Mouse (Mus musculus) bone marrow, adult 2 months (tissue): Measurements from ENCODE around the gene Fgfr2. TPM values are rescaled to one million over a fixed set of nuclear protein-coding genes. Genes with fewer than 3 reads are reported as not detected.
A peak's percentile ranks its signal among the peaks of the same experiment; 100 is the strongest.

Source experiments
- H3K27ac ChIP-seq: fragments of 200-500 bp; 2 replicates; pipeline ENCODE4 v1.5.1; 2012; ENCODE audit warnings: low read depth, mild to moderate bottlenecking, control low read depth, inconsistent platforms, low read length; ENCODE audit not compliant: control insufficient read depth, poor library complexity, insufficient read depth
- H3K4me1 ChIP-seq: fragments of 200-500 bp; 2 replicates; pipeline ENCODE4 v1.6.1; 2011; ENCODE audit warnings: low read length; ENCODE audit not compliant: control insufficient read depth, insufficient read depth
- H3K4me3 ChIP-seq: fragments of 200-500 bp; replicated peaks from 2 replicates; pipeline ENCODE3; 2011; ENCODE audit warnings: mild to moderate bottlenecking, low read depth, low read length, control low read depth; ENCODE audit not compliant: control insufficient read depth
- CTCF ChIP-seq: fragments of 200-500 bp; IDR thresholded peaks from 2 replicates; pipeline ENCODE4 v1.5.1; 2011; ENCODE audit warnings: low read length, control low read depth; ENCODE audit not compliant: control insufficient read depth, insufficient read depth
- POLR2A ChIP-seq: fragments of 200-500 bp; IDR thresholded peaks from 2 replicates; pipeline ENCODE4 v1.6.1; 2011; ENCODE audit warnings: low read depth, mild to moderate bottlenecking, control low read depth, low read length, borderline replicate concordance; ENCODE audit not compliant: control insufficient read depth
- WGBS: fragments of 180-500 bp; shearing (Covaris S2); methylation state at CpG from one replicate; pipeline ENCODE4 v1.1.7; 2018; 5-methylcytosine and 5-hydroxymethylcytosine counted together
- polyA plus RNA-seq: library from polyadenylated mRNA; stranded (reverse); fragments of >200 nt; gene quantifications from 2 replicates; pipeline ENCODE4 v1.2.4, GENCODE M21; 2011; ENCODE audit warnings: low replicate concordance; ENCODE audit not compliant: missing spikeins, insufficient read depth, insufficient read length

Gene Fgfr2
- polyA plus RNA-seq, 1 experiment = 8.2 TPM

GRCm38 (mm10) chr7:130653036-130653555 is 2470.1 kb downstream of the Fgfr2 start:
- 77% methylated on average over 6 of the region's 6 CpGs for WGBS
- no peak overlapping the region for H3K4me3 ChIP-seq

GRCm38 (mm10) chr7:130650621-130651020 is 2472.5 kb downstream of the Fgfr2 start:
- Histone ChIP-seq H3K27ac (no peak overlapping the region), H3K4me3 (no peak overlapping the region), H3K4me1 (peaks cover under 1% of the 10 kb centered on the region; the same call in 1 of the 2 replicates)
- WGBS = 92% methylated on average over 5 of the region's 5 CpGs
- TF ChIP-seq POLR2A (no peak), CTCF (no peak)

More at GRCm38 (mm10) chr7:130653036-130653555, 2470.1 kb downstream of the Fgfr2 start:
- Histone ChIP-seq H3K4me1 (peaks cover 1% of the 10 kb centered on the region), H3K27ac (no peak overlapping the region)
- TF ChIP-seq CTCF (no peak), POLR2A (no peak)

- 74% methylated on average over 7 of the region's 7 CpGs for WGBS
- Histone ChIP-seq H3K4me3 (no peak overlapping the region), H3K27ac (no peak overlapping the region), H3K4me1 (peaks cover 1% of the 10 kb centered on the region; the same call in 1 of the 2 replicates)
- TF ChIP-seq POLR2A (no peak), CTCF (no peak)
Observed at GRCm38 (mm10) chr7:130649257-130649656, 2473.9 kb downstream of the Fgfr2 start.

- Histone ChIP-seq H3K27ac (no peak overlapping the region), H3K4me1 (peaks cover 1% of the 10 kb centered on the region; the same call in 1 of the 2 replicates), H3K4me3 (no peak overlapping the region)
- 69% methylated on average over 4 of the region's 4 CpGs for WGBS
- TF ChIP-seq CTCF = no peak
- TF ChIP-seq POLR2A = no peak
Observed at GRCm38 (mm10) chr7:130648061-130648460, 2475.1 kb downstream of the Fgfr2 start.

- Histone ChIP-seq H3K4me3 (peak overlapping the region; percentile 76), H3K4me1 (peaks cover 1% of the 10 kb centered on the region; the same call in 1 of the 2 replicates), H3K27ac (no peak overlapping the region; the same call in 1 of the 2 replicates)
- TF ChIP-seq POLR2A = no peak
- WGBS = under 1% methylated on average over 18 of the region's 18 CpGs
Observed at GRCm38 (mm10) chr7:130646762-130647139, 2476.4 kb downstream of the Fgfr2 start.

- Histone ChIP-seq H3K4me3 (peak overlapping the region; percentile 76), H3K27ac (peak overlapping the region; percentile 48), H3K4me1 (peaks cover 1% of the 10 kb centered on the region; the same call in 1 of the 2 replicates)
- under 1% methylated on average over 55 of the region's 55 CpGs for WGBS
- TF ChIP-seq POLR2A (no peak), CTCF (no peak)
Observed at GRCm38 (mm10) chr7:130645994-130646761, 2477.0 kb downstream of the Fgfr2 start.

- WGBS = under 1% methylated on average over 15 of the region's 15 CpGs
- H3K27ac ChIP-seq = peak overlapping the region; percentile 19
- peak overlapping the region; percentile 76 for H3K4me3 ChIP-seq
- TF ChIP-seq POLR2A (no peak), CTCF (no peak)
- peaks cover 1% of the 10 kb centered on the region; the same call in 1 of the 2 replicates for H3K4me1 ChIP-seq
Observed at GRCm38 (mm10) chr7:130645332-130645993, 2477.7 kb downstream of the Fgfr2 start.

- WGBS = 80% methylated on average over 9 of the region's 9 CpGs
- H3K4me3 ChIP-seq = no peak overlapping the region
- TF ChIP-seq CTCF (no peak), POLR2A (no peak)
- no peak overlapping the region for H3K27ac ChIP-seq
- H3K4me1 ChIP-seq = peaks cover 4% of the 10 kb centered on the region; the same call in 1 of the 2 replicates
Observed at GRCm38 (mm10) chr7:130640681-130641080, 2482.5 kb downstream of the Fgfr2 start.
